Mouse (Mus musculus) spleen, adult 18-20 months (tissue): ENCODE results near the gene Olfr1484.
"Not testable (repeated sequence)": the region's sequence is repeated elsewhere in the genome, so short reads cannot be mapped to it uniquely, and the experiment has no call there.

Experiments used
- DNase-seq, 2 experiments: peaks; one replicate each; pipeline ENCODE4 v3.0.0; 2022; ENCODE audit warnings: mixed read lengths in 2 of 2

Gene Olfr1484

GRCm38 (mm10) chr19:13583211-13583610 lies at the start of gene Olfr1484:
Olfr1484 (plus strand) TSS chr19:13583511.
- no peak for DNase-seq

- not testable (repeated sequence) for DNase-seq
Observed at GRCm38 (mm10) chr19:13617075-13617474, 33.8 kb downstream of the Olfr1484 start, which contains the start of gene Olfr1487. Olfr1487 (plus strand) TSS chr19:13617375.

- DNase-seq: no peak
Observed at GRCm38 (mm10) chr19:13631321-13631720, 48.0 kb downstream of the Olfr1484 start, which contains the start of gene Olfr1489. Olfr1489 (plus strand) TSS chr19:13631621.
